Mouse (Mus musculus): Measurements from ENCODE around the gene Klhl26.

DNA sequence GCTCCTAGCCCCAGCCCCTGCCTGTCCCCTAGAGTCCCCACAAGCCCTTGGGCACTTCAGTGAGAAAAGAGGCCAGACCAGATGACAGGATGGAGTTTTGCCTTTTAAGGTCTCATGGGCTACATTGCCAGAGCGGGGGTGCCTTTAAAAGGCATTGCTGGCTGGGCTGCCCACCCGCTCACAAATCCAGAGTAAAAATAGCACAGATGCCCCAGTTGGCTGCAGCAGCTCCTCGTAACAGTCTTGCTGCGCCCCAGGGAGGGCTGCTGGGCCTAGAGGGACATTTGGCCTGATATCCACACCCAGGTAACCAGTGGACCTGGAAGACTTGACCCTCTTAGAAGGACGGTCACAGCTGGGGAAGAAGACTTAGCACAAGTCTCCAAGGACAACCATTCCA, 22.9 kb downstream of the Klhl26 start:
- TF ChIP-seq CTCF (IDR thresholded peaks at IDR 0.05; ENCODE audit: borderline replicate concordance, extremely low read depth, insufficient read depth, insufficient read length), result no peak
- TF ChIP-seq POLR2A (IDR thresholded peaks at IDR 0.05; ENCODE audit: borderline replicate concordance, extremely low read depth, insufficient read depth, insufficient read length, poor library complexity, severe bottlenecking), result no peak

Data from brain, embryonic 14.5 days (tissue).